Mouse (Mus musculus): ENCODE measurements around the gene Efcab2. TPM values are rescaled to one million over a fixed set of nuclear protein-coding genes. Genes with fewer than 3 reads are reported as not detected.
A peak's percentile ranks its signal among the peaks of the same experiment; 100 is the strongest.

The Efcab2 gene
- 4.7 and 5.8 TPM in 2 replicates for polyA plus RNA-seq (2012; ENCODE audit: insufficient read depth, insufficient read length, missing spikeins)

GRCm38 (mm10) chr1:178405951-178406711 is at the start of gene Efcab2:
Gene Efcab2 (plus strand): TSS chr1:178406085.
- Histone ChIP-seq H3K4me1 (ENCODE audit: control insufficient read depth, insufficient read depth, insufficient read length, low read length) (peaks cover 4% of the 10 kb centered on the region; the same call in 1 of the 2 replicates), H3K4me3 (ENCODE audit: insufficient read depth, low read depth, low read length) (peak within 1 kb of the TSS; percentile 86), H3K27ac (replicated peaks; ENCODE audit: low read depth, low read length) (peak within 1 kb of the TSS; percentile 100)

- Histone ChIP-seq H3K4me3 (ENCODE audit: insufficient read depth, low read depth, low read length) (no peak overlapping the region), H3K27ac (replicated peaks; ENCODE audit: low read depth, low read length) (0 out of 2 replicates have a peak overlapping the region, but pooled peaks have one; percentile 21), H3K4me1 (ENCODE audit: control insufficient read depth, insufficient read depth, insufficient read length, low read length) (peaks cover 15% of the 10 kb centered on the region)
Observed at GRCm38 (mm10) chr1:178357776-178358710, 47.8 kb upstream of the Efcab2 start.

DNA sequence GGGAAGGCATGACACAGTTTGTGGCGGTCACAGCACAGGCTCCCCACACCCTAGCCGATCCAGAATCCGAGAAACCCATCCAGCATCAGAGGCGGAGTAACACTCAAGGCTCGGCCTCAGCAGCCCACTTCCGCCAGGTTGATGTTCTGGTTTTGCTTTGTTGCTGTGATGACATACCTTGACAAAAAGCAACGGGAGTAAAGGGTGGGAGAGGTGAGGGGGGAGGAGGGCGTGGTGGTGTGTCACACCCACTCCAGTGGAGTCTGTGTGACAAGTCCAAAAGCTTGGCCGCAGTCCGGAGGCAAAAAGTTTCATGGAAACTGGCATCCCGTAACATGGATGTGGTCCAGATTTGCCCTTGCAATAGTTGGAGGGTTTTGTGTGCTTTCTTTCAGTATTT is 45.6 kb upstream of the Efcab2 start:
- no peak overlapping the region for H3K27ac ChIP-seq (replicated peaks; ENCODE audit: low read depth, low read length)
- no peak overlapping the region for H3K4me3 ChIP-seq (ENCODE audit: insufficient read depth, low read depth, low read length)
- H3K4me1 ChIP-seq (ENCODE audit: control insufficient read depth, insufficient read depth, insufficient read length, low read length), result peaks cover 15% of the 10 kb centered on the region

DNA sequence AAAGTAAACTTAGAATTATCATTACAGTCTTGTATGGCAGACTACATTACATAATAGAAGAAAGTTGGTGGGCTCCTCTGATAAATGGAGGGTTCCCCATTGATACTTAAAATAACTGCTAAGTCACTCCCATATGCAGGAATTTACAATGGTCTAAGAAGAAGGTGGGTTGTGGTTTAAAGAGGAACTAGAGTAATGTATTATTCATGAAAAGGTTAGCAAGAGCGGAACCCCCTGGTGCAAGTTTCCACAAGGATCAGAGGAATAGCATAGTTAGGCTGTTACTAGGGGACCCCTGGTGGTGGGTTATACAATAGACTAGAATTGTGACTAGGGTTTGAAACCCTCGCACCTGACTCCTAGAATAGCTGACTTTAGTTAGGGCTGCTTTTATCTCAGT is 45.2 kb upstream of the Efcab2 start:
- Histone ChIP-seq H3K4me3 (ENCODE audit: insufficient read depth, low read depth, low read length) (no peak overlapping the region), H3K4me1 (ENCODE audit: control insufficient read depth, insufficient read depth, insufficient read length, low read length) (peaks cover 15% of the 10 kb centered on the region), H3K27ac (replicated peaks; ENCODE audit: low read depth, low read length) (no peak overlapping the region)

DNA sequence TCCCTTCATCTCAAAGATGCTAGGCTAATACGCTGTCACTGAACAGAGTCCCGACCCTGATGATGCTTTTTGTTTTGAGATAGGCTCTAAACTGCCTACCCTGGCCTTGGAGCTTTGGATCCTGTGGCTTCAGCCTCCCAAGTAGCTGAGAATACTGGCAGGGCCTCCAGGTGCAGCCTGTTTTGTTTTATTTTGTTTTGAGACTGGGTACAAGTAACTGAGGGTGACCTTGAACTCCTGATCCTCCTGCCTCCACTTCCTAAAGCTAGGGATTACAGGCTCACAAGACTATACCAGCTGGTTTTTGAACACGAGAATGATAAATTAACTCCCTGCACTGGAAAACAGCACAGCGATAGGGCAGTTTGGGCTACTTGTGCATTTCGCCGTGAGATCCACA is 40.7 kb upstream of the Efcab2 start:
- Histone ChIP-seq H3K4me3 (ENCODE audit: insufficient read depth, low read depth, low read length) (no peak overlapping the region), H3K27ac (replicated peaks; ENCODE audit: low read depth, low read length) (no peak overlapping the region), H3K4me1 (ENCODE audit: control insufficient read depth, insufficient read depth, insufficient read length, low read length) (no peaks in the 10 kb centered on the region; the same call in none of the 2 replicates)

GRCm38 (mm10) chr1:178368121-178368520 is 37.8 kb upstream of the Efcab2 start:
- H3K4me1 ChIP-seq (ENCODE audit: control insufficient read depth, insufficient read depth, insufficient read length, low read length), result no peaks in the 10 kb centered on the region; the same call in 1 of the 2 replicates
- peak overlapping the region; percentile 90 for H3K27ac ChIP-seq (replicated peaks; ENCODE audit: low read depth, low read length)
- H3K4me3 ChIP-seq (ENCODE audit: insufficient read depth, low read depth, low read length), result no peak overlapping the region

DNA sequence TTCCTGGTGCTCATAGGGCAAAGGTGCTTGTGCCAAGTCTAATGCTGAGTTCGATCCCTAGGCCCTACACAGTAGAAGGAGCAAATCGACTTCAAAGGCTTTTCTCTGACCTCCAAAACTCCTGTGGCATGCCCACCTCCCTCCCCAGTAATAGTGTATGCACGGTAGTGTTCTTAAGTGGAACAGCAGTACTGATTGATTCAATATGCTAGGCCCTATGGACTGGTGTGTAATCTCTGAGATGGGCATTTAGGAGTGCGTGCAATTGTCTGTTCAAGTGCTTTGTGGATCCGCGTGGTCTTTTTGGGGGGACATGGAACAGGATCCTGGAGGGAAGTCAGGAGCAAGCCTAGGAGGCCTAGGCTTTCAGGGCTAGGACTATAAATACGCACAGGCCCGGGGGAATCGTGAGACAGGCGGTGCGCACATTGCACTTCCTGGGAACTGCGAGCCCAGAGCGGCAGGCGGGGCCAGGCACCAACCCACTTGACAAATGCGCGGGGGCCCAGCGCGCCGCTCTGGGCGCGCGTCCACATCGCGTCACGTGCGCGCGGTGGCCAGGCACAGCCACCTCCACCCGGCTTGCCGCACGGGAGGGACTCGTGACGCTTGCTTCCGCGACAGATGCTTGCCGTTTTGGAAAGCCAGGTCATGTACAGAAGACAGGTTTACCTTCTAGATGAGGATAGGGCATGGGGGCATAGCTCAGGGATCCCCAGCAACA is 37.2 kb upstream of the Efcab2 start:
- H3K4me3 ChIP-seq (ENCODE audit: insufficient read depth, low read depth, low read length), result peak overlapping the region; percentile 62
- peak overlapping the region; percentile 90 for H3K27ac ChIP-seq (replicated peaks; ENCODE audit: low read depth, low read length)
- no peaks in the 10 kb centered on the region; the same call in 1 of the 2 replicates for H3K4me1 ChIP-seq (ENCODE audit: control insufficient read depth, insufficient read depth, insufficient read length, low read length)

- peak overlapping the region; percentile 77 for H3K27ac ChIP-seq (replicated peaks; ENCODE audit: low read depth, low read length)
- H3K4me3 ChIP-seq (ENCODE audit: insufficient read depth, low read depth, low read length), result peak overlapping the region; percentile 62
- no peaks in the 10 kb centered on the region; the same call in 1 of the 2 replicates for H3K4me1 ChIP-seq (ENCODE audit: control insufficient read depth, insufficient read depth, insufficient read length, low read length)
Observed at GRCm38 (mm10) chr1:178369272-178369651, 36.6 kb upstream of the Efcab2 start.

GRCm38 (mm10) chr1:178372681-178373080 is 33.2 kb upstream of the Efcab2 start:
- Histone ChIP-seq H3K4me1 (ENCODE audit: control insufficient read depth, insufficient read depth, insufficient read length, low read length) (no peaks in the 10 kb centered on the region; the same call in 1 of the 2 replicates), H3K4me3 (ENCODE audit: insufficient read depth, low read depth, low read length) (no peak overlapping the region), H3K27ac (replicated peaks; ENCODE audit: low read depth, low read length) (no peak overlapping the region)

DNA sequence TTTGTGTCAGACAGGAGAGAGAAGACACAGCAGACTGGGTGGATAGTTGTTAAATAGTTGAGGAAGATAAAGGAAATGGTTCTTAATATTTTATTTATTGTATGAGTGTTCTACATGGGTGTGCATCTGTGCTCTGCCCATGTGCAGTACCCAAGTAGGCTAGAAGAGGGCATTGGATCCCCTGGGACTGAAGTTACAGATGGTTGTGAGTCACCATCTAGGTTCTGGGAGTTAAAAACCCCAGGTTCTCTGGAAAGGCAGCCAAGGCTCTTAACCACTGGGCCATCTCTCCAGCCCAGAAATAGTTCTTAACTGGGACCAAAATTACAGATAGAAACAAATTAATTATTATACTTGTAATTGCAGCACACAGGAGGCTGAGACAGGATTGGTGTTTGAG is 30.5 kb upstream of the Efcab2 start:
- Histone ChIP-seq H3K27ac (replicated peaks; ENCODE audit: low read depth, low read length) (no peak overlapping the region), H3K4me1 (ENCODE audit: control insufficient read depth, insufficient read depth, insufficient read length, low read length) (no peaks in the 10 kb centered on the region), H3K4me3 (ENCODE audit: insufficient read depth, low read depth, low read length) (no peak overlapping the region)

DNA sequence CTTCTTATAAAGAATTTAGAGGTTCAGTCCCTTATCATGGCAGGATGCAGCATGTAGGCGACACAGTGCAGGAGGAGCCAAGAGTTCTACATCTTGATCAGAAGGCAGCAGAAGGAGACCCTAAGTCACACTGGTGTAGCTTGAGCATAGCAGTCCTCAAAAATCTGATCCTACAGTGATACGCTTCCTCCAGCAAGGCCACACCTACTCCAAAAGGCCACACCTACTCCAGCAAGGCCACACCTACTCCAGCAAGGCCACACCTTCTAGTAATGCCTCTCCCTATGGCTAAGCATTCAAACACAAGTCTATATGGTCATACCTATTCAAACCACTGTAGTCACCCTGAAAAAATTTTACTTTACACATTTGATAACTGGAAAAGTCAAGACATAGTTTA is 29.8 kb upstream of the Efcab2 start:
- no peak overlapping the region for H3K4me3 ChIP-seq (ENCODE audit: insufficient read depth, low read depth, low read length)
- H3K4me1 ChIP-seq (ENCODE audit: control insufficient read depth, insufficient read depth, insufficient read length, low read length), result no peaks in the 10 kb centered on the region
- no peak overlapping the region for H3K27ac ChIP-seq (replicated peaks; ENCODE audit: low read depth, low read length)

DNA sequence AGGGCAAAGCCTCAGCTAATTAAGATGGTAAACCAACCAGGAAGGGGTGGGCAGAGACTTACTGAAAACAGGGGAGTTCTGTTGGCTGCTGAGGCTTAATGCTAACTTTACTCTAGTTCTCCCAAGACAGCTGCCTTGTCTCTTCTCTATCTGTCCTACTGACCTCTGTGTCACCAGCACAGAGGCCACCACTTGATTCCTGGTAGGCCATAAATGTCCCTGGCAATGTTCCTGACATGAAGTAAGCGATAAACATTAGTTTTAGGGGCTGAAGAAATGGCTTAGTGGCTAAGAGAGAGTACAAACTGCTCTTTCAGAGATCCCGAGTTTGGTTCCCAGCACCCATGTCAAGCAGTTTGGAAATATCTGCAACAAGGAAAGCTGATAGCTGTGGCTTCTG is 29.0 kb upstream of the Efcab2 start:
- no peak overlapping the region for H3K27ac ChIP-seq (replicated peaks; ENCODE audit: low read depth, low read length)
- no peak overlapping the region for H3K4me3 ChIP-seq (ENCODE audit: insufficient read depth, low read depth, low read length)
- no peaks in the 10 kb centered on the region for H3K4me1 ChIP-seq (ENCODE audit: control insufficient read depth, insufficient read depth, insufficient read length, low read length)

DNA sequence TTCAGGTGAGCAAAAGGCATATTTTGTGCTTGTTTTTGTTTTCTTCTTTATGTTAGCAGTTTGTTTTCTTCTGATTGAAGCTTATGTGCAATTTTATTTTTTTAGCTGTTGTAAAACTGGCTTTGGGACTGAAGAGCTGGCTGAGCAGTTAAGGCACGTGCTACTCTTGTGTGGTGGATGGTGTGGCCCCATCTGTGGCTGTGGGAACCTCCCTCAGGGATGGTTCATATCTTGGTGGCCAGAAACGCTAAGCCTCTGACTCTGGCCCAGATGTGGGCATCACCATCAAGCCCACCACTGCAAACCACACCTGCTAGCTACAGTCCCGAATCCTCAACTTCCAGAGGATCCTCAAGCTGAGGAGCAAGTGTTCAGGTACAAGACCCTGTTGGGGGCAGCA is 27.8 kb upstream of the Efcab2 start:
- Histone ChIP-seq H3K4me1 (ENCODE audit: control insufficient read depth, insufficient read depth, insufficient read length, low read length) (no peaks in the 10 kb centered on the region), H3K27ac (replicated peaks; ENCODE audit: low read depth, low read length) (no peak overlapping the region)

GRCm38 (mm10) chr1:178379224-178379623 is 26.7 kb upstream of the Efcab2 start:
- Histone ChIP-seq H3K4me1 (ENCODE audit: control insufficient read depth, insufficient read depth, insufficient read length, low read length) (no peaks in the 10 kb centered on the region), H3K27ac (replicated peaks; ENCODE audit: low read depth, low read length) (no peak overlapping the region)

More for the DNA sequence above, 27.8 kb upstream of the Efcab2 start:
- H3K4me3 ChIP-seq (ENCODE audit: insufficient read depth, low read depth, low read length), result no peak overlapping the region

DNA sequence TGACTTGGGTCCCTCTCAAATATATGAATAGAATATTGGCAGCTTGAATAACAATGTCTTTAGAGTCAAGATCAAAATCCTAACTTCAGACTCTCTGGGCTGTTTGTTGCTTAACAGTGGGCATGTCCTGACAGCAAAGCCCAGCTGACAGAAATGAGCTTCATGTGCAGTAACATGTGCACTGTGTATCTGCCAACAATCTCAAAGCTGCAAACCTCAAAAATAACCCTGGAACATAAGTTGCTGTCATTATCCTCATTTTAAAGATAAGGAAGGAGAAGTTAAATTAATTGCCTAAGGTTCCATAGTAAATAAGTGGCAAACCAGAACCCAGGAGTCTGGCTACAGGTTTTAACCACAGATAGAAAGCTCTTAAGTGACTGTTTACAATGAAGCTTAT is 23.7 kb upstream of the Efcab2 start:
- Histone ChIP-seq H3K27ac (replicated peaks; ENCODE audit: low read depth, low read length) (no peak overlapping the region), H3K4me3 (ENCODE audit: insufficient read depth, low read depth, low read length) (no peak overlapping the region), H3K4me1 (ENCODE audit: control insufficient read depth, insufficient read depth, insufficient read length, low read length) (no peaks in the 10 kb centered on the region)

More at GRCm38 (mm10) chr1:178379224-178379623, 26.7 kb upstream of the Efcab2 start:
- H3K4me3 ChIP-seq (ENCODE audit: insufficient read depth, low read depth, low read length), result no peak overlapping the region
